Mouse (Mus musculus): ENCODE data around the gene Ddn.

- no peak for TF ChIP-seq POLR2A (IDR thresholded peaks at IDR 0.05; ENCODE audit: insufficient read length, low read depth)
- TF ChIP-seq TCF12 (IDR thresholded peaks at IDR 0.05; ENCODE audit: insufficient read depth, poor library complexity, severe bottlenecking) = peak; percentile 70
- TF ChIP-seq REST (IDR thresholded peaks at IDR 0.05; ENCODE audit: insufficient read depth, insufficient read length) = no peak
- TF ChIP-seq MYOG (IDR thresholded peaks at IDR 0.05; ENCODE audit: control insufficient read depth in 1 of 3, insufficient read depth in 1 of 3, insufficient read length in 2 of 3, low read depth in 2 of 3) = peak; percentile 28 to 83 (median 67)
- TF ChIP-seq POLR2AphosphoS2 (IDR thresholded peaks at IDR 0.05; ENCODE audit: insufficient read length, low read depth) = no peak
- no peak for TF ChIP-seq MAX (IDR thresholded peaks at IDR 0.05; ENCODE audit: low read depth)
- no peak for TF ChIP-seq CEBPB (IDR thresholded peaks at IDR 0.05; ENCODE audit: insufficient read depth, poor library complexity, severe bottlenecking)
- TF ChIP-seq USF1 (IDR thresholded peaks at IDR 0.05; ENCODE audit: low read depth) = no peak
- TF ChIP-seq E2F4 (IDR thresholded peaks at IDR 0.05; ENCODE audit: insufficient read depth) = no peak
- no peak for TF ChIP-seq SRF (IDR thresholded peaks at IDR 0.05; ENCODE audit: control insufficient read depth, insufficient read length, low read depth)
- TF ChIP-seq TCF3 (IDR thresholded peaks at IDR 0.05; ENCODE audit: insufficient read length, low read depth) = peak; percentile 51
Measured at GRCm38 (mm10) chr15:98754125-98754524, 55.2 kb downstream of the Ddn start.

All from myocyte (in vitro differentiated cells).